Mouse (Mus musculus) hindlimb bud, embryonic 11.5 days (tissue): ENCODE measurements around the gene Tmc7.
A peak's percentile ranks its signal among the peaks of the same experiment; 100 is the strongest.

Source experiments
- DNase-seq: peaks from one replicate; pipeline ENCODE4 v3.0.0-alpha.2; 2012; ENCODE audit warnings: low read depth, low spot score; ENCODE audit errors: extremely low spot score

Tmc7 gene

DNA sequence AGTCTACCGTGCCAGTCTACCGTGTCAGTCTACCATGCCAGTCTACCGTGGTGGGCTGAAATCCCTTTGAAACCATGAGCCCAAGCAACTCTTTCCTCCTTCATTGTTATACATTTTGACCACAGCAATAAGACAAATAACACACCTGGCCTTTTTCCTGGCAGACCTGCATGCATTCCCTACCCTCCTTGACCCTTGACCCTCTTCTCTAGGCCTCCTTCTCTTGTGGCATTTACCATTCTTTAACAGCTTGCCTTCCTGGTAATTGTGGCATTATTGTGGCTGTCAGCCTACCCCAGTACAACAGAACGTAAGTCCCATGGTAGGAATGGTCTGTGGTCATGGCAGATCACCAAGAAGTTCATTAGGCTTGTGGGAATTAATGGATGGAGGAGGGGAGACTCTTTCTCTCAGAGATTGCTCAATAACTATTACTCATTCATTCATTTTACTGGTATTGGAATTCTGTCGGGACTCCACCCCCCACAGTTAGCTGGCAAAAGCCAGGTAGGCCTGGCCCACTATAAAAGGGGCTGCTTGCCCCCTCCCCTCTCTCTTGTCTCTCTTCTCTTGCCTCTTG is 6.3 kb upstream of the Tmc7 start:
- DNase-seq, result no peak

DNA sequence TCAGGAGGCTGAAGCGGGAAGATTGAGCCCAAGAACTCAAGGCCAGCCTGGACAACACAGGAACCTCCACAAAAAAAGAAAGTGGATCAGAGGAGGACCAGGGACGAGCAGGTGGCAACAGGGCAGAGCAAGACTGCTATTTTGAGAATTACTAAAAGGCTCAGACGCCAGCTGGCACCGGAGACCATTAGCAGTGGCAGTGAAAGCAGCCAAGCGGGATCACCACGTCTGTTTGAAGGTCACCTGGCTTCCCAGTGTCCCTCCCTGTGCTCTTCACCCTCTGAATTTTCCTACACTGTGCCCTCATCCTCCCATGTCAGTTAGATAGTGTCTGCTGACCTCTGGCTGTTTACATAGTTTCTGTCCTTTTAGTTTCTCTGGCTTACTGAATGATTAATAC is 1.3 kb upstream of the Tmc7 start:
- DNase-seq, result no peak

DNA sequence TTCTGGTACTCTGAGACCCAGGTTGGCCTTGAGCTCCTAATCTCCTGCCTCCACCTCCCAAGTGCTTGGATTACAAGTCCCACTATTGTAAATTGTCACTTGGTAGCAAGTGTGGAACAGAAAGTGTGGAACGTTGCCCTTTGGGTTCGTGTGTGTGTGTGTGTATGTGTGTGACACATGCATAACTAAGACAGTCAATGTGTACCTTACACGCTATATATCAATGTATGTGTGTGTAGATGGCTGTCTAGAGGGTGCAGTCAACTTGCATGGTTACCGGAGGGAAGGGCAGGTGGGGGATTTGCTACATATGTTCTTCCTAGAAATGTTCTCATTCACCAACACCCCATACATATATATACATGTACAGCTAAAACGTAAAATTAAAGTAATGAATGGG is 390 bp upstream of the Tmc7 start:
- DNase-seq, result no peak

DNA sequence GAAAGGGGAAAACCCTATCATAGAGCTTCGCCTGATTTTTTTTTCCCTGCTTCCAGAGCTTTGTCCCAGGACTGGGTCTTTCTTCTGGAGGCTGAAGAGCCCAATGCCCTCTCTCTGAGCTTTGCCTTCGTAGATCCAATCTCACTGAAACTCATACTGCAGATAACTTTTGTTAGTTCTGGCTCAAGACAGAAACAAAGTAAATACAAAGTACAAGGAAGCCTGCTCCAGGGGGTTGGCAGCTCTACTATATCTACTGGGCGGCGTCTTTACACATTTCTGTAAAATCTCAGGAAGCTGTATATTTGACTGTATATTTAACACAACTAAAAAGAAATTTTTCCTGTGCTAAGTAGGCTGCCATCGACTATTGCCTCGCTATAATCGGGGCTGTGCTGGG is 715 bp downstream of the Tmc7 start:
- no peak for DNase-seq

DNA sequence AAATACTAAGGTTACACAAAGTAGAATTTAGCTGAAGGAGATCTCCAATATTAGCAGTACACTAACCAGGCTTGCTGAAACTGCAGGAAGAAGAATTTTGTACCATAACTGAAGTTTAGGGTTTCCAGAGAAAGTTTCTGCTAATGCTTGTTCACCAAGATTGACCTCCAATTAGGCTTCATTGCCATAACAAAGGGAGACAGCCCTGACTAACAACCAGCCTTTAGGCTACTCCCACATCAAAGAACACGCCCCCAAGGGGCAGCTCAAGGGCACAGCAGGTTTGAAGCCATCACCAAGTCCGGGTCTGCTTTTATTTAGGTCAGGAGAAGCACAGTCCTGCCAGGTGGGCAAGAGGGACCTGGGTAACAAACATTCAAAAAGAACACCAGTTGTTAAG is 4.6 kb downstream of the Tmc7 start:
- no peak for DNase-seq

DNA sequence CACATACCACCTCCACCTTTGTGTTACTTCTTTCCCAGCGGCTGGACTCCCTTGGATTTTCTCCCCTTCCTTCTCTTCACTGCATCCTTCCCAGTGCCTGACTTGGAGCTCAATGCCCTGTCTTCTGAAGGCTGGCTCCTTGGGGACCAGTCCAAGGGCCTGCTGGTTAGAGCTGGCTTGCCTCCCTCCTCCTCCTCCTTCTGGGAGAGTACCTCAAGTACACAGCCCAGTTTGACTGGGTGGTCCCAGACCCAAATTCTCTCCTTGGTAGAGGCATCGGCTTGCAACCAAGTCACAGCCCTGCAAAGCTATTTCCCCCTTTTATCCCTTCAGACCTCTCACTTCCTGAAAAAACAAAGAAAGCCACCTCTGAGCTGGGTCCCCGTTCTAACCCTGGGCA is 6.3 kb downstream of the Tmc7 start:
- DNase-seq, result no peak

DNA sequence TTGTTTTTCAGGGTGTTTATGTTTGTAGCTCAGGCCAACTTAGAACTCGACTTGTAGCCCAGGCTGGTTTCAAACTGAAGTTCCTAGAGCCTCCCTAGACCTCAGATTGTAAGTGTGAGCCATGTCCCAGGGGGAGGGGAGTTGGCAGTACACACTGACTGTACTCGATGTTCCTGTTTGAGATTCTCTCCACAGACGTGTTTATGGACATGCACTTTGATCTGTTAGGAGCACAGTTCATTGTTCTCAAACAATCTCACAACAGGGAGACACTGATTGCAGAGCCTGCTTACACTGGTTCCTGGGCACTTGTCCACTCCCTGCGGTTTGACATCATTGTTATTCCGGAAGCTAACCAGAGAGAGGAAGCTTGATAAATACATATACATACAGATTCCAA is 12.5 kb downstream of the Tmc7 start:
- DNase-seq, result no peak

DNA sequence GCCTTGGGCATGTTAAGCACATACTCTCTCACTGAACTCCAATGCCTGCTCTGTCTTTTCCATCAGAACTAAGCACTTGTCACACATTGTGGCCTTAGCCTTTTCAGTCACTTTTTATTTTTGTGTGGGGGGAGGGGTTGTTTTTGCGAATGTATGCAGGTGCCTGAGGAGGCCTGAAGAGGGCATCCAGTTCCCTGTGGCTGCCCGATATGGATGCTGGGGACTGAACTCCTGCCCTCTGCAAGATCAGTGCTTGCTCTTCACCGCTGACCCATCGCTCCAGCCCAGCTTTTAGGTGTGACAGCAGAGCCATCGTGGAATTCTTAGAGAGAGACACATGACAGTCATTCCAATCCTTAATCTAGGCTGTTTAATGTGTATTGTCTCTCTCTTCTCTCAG is 13.2 kb downstream of the Tmc7 start:
- no peak for DNase-seq

DNA sequence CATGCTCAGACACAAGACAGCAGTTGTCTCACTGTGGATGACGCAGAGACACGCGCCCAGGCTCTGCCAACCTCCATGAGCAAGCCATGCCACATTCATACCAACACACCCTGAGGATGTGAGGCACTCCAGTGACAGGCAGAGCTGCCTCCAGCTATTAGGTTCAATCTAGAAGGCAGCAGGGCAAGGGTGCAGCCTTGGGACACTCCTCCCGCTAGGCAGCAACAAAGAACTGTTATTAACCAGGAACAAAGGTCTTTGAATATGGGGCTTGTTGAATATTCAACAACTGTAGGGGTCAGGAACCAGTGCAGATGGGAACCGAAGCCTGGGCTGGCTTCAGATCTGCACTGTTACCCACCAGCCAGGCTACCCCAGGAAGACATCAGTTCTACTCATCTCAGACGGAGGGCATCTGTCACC is 15.4 kb downstream of the Tmc7 start:
- DNase-seq, result no peak

DNA sequence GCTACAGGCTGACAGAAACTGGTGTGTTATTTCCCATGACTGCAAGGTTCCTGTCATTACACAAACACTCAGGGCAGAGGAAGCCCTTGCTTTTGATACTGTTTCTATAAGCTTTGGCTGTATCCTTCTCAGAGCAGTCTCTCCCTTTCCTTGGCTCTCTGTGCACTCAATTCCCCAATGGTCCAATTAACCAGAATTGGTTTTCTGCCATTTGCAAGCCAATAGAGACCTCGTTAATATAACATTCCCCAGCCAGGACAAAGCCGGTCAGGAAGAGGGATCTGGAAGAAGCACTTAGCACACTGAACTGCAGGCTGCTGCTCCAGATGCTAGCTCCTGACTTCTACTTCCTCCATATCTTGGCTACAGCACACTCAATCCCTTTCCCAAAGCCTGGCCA is 30.2 kb downstream of the Tmc7 start:
- DNase-seq, result no peak

DNA sequence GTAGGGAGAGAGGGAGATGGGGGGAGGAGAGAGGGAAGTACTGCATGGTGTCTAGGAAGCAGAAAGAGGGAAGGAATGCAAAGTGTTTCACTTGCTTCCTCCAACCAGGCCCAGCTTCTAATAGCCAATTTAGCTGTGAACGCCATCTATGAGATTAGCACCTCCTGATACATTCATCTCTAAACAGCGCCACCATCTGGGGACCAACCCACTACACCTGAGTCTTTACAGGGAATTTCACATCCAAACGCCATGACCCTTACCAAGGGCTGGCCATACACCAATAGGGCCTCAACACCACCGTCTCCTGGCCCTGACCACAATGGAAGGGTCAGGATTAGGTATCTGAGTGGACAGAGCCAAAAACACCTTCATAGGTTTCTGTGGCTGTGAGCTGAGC is 30.7 kb downstream of the Tmc7 start:
- no peak for DNase-seq

DNA sequence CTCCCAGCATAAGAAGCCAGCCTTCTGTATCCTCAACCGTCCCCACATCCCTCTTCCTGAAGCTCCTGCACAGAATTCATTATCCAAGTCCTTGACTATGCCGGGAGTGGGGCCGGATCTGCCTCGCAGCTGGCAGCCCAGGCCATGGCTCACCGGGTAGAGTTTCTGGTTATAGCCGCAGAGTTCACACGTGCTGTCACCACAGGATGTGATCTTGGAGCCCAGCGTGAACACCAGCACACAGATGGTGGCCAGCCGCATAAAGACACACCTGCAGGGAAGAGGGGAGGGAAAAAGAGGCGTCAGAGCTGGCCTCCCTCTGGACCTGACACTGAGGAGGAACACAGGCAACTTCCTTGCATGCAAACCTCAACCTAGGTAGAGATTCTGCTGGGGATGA is 37.1 kb downstream of the Tmc7 start:
- no peak for DNase-seq

DNA sequence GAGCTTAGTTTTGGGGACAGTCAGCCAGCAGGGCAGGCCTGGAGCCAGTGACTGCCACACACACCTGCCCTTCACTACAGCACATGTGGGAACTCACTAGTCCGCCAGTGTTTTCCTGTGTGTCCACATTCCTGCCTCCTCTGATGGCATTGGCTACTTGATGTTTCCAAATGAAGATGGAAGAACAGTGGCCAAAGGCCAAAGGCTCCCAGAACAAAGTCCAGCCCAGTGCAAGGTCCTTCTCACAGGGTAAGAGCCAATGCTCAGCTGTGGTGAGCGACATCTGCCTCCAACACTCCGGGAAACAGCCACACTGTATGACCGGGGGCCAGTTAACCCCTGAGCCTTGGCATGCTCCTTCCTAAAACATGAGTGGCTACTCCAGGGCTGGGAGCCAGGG is 40.4 kb downstream of the Tmc7 start:
- no peak for DNase-seq

DNA sequence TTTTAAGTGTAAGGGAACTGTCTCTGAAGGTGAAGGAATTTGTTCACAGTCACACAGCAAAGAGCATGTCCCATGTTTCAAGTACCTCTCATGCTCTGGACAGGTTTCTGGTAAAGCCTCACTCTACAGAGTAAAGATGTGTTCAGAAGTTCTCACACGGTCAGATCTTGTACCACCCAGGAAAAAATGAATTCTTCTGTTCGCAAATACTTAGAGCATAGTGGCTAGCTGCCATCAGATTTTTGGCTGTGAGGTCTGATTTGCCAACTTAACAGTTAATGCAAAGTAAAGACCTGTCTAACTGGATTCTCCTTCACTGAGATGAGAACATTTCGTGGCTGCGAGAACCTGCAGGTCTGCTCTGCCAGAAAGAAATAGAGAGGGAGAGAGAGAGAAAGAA is 49.5 kb downstream of the Tmc7 start:
- DNase-seq, result no peak

DNA sequence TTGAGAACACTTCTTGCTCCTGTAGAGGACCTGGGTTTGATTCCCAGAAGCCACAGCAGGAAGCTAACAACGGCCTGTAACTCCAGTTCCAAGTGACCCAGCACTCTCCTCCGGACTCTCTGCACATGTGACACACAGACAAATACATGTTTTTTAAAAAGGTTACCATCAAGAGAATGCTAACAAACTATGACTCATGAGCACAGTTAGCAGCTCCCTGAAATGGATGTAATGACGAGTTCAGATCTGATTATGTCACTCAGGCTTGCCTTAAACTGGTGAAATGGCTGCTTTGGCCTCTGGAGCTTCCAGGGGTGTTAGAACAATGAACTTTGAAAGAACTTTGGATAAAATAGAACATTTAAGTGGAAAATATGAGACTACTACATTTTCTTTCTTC is 50.2 kb downstream of the Tmc7 start:
- no peak for DNase-seq

DNA sequence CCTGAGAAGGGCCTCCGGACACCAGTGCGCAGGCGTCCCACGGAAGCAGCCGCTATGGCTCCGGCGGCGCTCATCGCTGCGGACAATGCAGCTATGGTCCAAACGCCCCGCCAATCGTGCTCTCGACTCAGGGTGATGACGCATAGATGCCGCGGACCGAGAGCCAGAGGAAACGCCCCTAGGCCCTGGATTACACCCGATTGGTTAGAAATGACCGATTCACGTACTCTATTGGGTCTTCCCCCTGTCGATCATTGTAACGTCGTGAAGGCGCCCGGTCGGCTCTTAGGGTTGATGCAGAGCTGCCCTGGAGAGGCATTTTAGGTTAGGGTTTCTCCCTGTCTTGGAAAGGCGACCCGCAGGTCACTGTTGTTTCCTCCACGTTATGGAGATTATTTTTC is 51.4 kb downstream of the Tmc7 start, which contains the start of gene Coq7:
TSS of gene Coq7 (minus strand) at position 179 of the 401 bp plus-strand sequence.
- DNase-seq, result peak; percentile 100

DNA sequence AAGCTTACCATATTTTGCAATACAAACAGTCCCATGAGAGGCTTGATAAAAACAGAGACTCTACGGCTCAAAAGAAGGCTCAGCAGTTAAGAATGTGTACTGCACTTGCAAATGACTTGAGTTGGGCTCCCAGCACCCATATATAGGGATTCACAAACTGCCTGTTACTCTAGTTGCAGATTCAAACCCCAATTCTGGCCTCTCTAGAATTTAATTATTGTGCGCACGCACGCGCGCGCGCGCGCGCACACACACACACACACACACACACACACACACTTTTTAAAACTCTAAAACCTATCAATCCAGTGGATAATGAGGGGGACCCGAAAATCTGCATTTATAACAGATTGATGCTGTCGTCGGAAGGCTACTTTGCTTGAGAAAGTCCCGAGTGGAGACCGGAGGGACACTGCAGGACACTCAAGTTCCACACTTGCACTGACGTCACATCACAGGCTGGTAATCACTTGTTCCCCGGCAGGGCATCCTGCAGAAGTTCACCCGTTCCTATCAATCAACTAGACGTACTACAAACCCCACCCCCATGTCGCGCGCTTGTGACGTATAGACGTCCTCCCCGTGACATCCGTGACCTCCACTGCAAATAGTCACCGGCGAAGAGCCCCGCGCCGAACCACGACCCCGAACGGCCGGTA is 51.9 kb downstream of the Tmc7 start:
- peak; percentile 94 for DNase-seq

DNA sequence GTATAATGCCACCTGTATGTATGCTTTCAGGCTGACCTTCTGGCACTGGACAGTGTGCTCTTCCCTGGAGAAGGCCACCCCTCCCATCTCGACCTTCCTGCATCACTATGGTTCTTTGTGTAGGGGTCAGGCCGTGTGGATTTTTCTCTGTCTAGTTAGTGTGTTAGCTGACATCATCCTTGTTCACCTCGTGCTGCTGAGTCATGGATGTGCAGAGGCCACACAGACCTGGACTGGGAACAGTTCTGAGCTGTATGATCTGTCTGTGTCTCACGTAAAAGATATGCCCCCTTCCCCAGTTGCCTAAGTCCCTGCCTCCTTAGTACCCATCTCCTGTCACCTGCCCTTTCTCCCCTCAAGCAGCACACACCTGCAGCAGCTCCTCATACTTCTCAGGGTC is 57.6 kb downstream of the Tmc7 start:
- DNase-seq, result no peak

DNA sequence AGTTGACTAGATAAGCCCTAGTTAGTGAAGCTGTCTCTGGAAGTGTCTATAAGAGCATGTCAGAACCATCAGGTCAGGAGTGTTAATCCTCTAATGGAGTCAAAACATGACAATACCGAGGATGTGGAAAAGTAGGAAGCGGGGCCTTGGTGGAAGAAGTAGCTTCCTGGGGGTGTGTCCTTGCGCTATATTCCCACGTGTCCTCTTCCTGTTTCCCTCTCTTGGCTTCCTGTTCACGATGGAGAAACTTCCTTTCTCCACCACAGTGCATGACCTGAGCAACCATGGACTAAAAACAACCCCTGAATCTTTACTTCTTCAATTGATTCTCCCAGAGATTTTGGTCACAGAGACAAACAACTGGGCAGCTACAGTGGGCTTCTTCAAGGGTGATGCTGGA is 62.5 kb downstream of the Tmc7 start:
- DNase-seq, result no peak

DNA sequence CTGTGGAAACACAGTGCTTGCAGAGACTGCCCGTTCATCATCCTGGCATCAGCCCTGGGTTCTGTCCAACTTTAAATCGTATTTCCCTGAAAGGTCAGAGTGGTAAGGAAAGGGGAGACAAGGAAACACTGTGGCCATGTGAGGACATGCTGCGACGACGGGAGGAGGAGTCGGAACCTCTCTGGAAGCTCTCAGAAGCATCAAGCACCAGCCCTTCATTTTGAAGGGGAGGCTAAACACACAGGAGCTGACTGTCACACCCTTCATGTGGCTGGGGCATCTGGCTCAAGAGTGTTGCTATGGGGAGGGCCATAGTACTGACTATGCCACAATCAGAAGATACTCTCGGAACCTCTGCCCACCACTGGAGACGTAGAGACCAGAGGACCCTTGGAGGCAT is 64.9 kb downstream of the Tmc7 start:
- no peak for DNase-seq

DNA sequence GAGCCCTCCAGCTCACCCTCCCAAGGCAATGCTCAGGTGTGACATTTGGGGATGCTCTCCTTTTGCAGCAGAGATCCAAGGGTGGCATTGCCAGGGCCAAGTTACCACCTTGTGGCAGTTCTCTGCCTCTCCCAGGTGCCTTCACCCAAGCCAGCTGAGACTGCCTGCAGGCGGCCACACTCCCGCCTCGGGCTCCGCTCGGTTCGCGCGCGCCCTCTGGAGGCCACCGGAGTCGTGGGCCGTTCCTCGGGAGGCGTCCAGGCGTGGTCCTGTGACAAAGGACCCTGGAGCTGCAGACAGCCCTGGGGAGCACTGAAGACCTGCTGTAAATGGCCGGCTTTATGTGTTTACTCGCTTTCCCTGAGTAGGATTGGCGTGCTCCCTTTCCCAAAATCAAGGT is 65.8 kb downstream of the Tmc7 start:
- DNase-seq, result peak; percentile 18

DNA sequence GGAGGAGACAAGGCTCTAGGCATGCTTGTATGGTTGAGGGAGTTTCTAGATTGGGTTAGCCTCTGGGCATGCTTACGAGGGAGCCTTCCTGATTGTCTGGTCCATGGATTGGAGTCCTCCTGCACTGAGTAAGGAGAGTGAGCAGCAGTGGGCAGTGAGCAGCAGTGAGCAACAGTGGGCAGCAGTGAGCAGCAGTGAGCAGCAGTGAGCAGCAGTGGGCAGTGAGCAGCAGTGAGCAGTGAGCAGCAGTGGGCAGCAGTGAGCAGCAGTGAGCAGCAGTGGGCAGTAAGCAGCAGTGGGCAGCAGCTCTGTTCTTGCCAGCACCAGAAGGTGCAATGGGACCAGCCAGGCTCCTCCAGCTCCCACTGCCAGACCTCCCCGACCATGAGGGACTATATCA is 66.7 kb downstream of the Tmc7 start:
- no peak for DNase-seq

DNA sequence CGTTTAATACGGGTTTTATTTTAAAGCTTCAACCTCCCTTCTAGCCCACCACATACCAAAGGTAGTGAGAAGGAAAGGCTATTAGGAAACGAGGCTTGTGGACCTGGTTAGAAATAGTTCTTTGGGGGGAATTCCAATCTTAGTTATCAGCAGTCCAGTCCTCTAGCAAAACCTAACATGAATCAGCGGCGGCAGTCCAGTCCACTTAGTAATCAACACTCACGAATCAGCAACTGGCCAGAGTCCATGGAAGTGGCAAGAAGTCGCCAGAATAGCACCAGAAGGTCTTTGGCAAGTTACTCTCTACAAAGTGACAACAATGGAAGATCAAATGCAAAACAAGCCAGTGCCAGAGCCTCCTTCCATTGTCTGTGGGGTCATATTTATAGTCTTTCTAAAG is 76.0 kb downstream of the Tmc7 start:
- no peak for DNase-seq
